Mouse (Mus musculus): ENCODE measurements around the gene Cdca3. TPM values are rescaled to one million over a fixed set of nuclear protein-coding genes. Genes with fewer than 3 reads are reported as not detected.

The Cdca3 gene
- polyA plus RNA-seq, 1 experiment = 148 TPM

DNA sequence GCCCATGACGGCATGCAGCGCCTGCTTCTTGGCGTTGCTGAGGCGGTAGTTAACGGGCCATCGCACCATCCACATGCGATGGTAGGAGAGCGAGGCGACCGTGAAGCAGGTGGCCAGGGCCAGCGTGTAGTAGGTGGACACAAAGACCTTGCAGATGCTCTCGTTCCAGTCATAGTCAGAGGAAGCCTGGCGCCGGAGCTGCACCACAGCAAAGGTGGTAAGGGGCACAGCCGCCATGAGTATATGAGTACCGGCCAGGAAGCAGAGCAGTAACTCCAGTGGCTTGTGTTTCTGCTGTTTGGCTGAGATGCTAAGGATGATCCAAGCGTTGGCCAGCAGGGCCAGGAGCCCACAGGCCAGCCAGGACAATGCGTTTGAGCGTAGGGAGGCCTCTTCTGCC, 31.9 kb downstream of the Cdca3 start:
- 89% methylated on average over 19 of the region's 19 CpGs for WGBS
- Histone ChIP-seq H3K4me1 (ENCODE audit: control insufficient read depth, insufficient read depth, low read length) (no peaks in the 10 kb centered on the region; the same call in 1 of the 2 replicates), H3K27ac (ENCODE audit: control insufficient read depth, insufficient read depth, low read depth, low read length, poor library complexity) (no peak overlapping the region), H3K4me3 (replicated peaks; ENCODE audit: control insufficient read depth, low read depth, low read length) (no peak overlapping the region)
- TF ChIP-seq POLR2A (IDR thresholded peaks at IDR 0.05; ENCODE audit: borderline replicate concordance, control insufficient read depth, low read depth, low read length) = no peak
- no peak for TF ChIP-seq CTCF (IDR thresholded peaks at IDR 0.05; ENCODE audit: control insufficient read depth, insufficient read depth, low read length)

- TF ChIP-seq POLR2A (IDR thresholded peaks at IDR 0.05; ENCODE audit: borderline replicate concordance, control insufficient read depth, low read depth, low read length) (no peak), CTCF (IDR thresholded peaks at IDR 0.05; ENCODE audit: control insufficient read depth, insufficient read depth, low read length) (no peak)
- no peak overlapping the region for H3K4me3 ChIP-seq (replicated peaks; ENCODE audit: control insufficient read depth, low read depth, low read length)
- no peak overlapping the region for H3K27ac ChIP-seq (ENCODE audit: control insufficient read depth, insufficient read depth, low read depth, low read length, poor library complexity)
- WGBS = 61% methylated on average over 3 of the region's 3 CpGs
- no peaks in the 10 kb centered on the region; the same call in 1 of the 2 replicates for H3K4me1 ChIP-seq (ENCODE audit: control insufficient read depth, insufficient read depth, low read length)
Observed at GRCm38 (mm10) chr6:124861802-124862201, 32.5 kb downstream of the Cdca3 start.

DNA sequence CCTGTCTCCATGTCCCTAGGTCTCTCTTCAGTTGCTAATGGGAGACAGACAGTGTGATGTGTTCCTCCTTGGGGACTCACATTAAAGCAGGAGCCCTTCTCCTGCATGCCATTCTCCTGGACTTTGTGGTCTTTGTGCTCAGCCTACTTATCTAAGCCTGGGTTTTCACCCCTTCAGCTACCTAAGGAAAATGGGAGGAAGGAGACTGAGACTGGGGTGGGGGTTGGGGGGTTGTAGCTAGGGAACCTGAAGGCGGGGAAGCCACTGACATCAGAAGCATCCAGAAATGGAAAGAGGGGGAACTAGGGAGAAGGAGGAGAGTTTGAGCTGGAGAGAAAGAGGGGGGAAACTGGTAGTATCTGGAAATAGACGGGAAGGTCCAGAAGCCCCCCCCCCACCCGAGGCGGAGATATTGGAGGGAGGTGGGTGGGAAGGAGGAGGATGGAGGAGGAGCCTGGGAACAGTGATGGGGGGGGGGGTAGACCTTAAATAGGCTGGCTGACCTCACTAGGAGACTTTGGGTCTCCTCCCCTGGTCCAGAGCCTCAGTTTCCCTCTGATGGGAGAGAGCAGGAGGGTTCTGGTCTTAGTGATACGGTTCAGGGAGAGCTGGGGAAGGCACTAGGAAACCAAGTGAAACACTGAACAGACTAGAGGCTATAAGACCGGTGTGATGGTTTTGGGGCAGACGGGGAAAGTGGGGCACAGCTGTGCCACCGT, 33.2 kb downstream of the Cdca3 start:
- no peaks in the 10 kb centered on the region; the same call in 1 of the 2 replicates for H3K4me1 ChIP-seq (ENCODE audit: control insufficient read depth, insufficient read depth, low read length)
- H3K4me3 ChIP-seq (replicated peaks; ENCODE audit: control insufficient read depth, low read depth, low read length) = no peak overlapping the region
- 20% methylated on average over 8 of the region's 8 CpGs for WGBS
- no peak for TF ChIP-seq CTCF (IDR thresholded peaks at IDR 0.05; ENCODE audit: control insufficient read depth, insufficient read depth, low read length)
- no peak for TF ChIP-seq POLR2A (IDR thresholded peaks at IDR 0.05; ENCODE audit: borderline replicate concordance, control insufficient read depth, low read depth, low read length)
- no peak overlapping the region for H3K27ac ChIP-seq (ENCODE audit: control insufficient read depth, insufficient read depth, low read depth, low read length, poor library complexity)

- WGBS = 2% methylated on average over 16 of the region's 16 CpGs
- TF ChIP-seq POLR2A (IDR thresholded peaks at IDR 0.05; ENCODE audit: borderline replicate concordance, control insufficient read depth, low read depth, low read length) = no peak
- no peak for TF ChIP-seq CTCF (IDR thresholded peaks at IDR 0.05; ENCODE audit: control insufficient read depth, insufficient read depth, low read length)
- Histone ChIP-seq H3K4me3 (replicated peaks; ENCODE audit: control insufficient read depth, low read depth, low read length) (no peak overlapping the region), H3K4me1 (ENCODE audit: control insufficient read depth, insufficient read depth, low read length) (no peaks in the 10 kb centered on the region; the same call in 1 of the 2 replicates), H3K27ac (ENCODE audit: control insufficient read depth, insufficient read depth, low read depth, low read length, poor library complexity) (no peak overlapping the region)
Observed at GRCm38 (mm10) chr6:124863125-124863657, 33.8 kb downstream of the Cdca3 start.

- no peak within 1 kb of the TSS for H3K27ac ChIP-seq (ENCODE audit: control insufficient read depth, insufficient read depth, low read depth, low read length, poor library complexity)
- no peaks in the 10 kb centered on the region; the same call in 1 of the 2 replicates for H3K4me1 ChIP-seq (ENCODE audit: control insufficient read depth, insufficient read depth, low read length)
- WGBS = 2% methylated on average over 43 of the region's 43 CpGs
- H3K4me3 ChIP-seq (replicated peaks; ENCODE audit: control insufficient read depth, low read depth, low read length) = no peak within 1 kb of the TSS
- TF ChIP-seq CTCF (IDR thresholded peaks at IDR 0.05; ENCODE audit: control insufficient read depth, insufficient read depth, low read length) = no peak
- no peak for TF ChIP-seq POLR2A (IDR thresholded peaks at IDR 0.05; ENCODE audit: borderline replicate concordance, control insufficient read depth, low read depth, low read length)
Observed at GRCm38 (mm10) chr6:124863658-124864298, 34.4 kb downstream of the Cdca3 start, which contains the start of gene Gpr162. Gene Gpr162, minus strand, starts transcription at chr6:124863983.

- TF ChIP-seq CTCF (IDR thresholded peaks at IDR 0.05; ENCODE audit: control insufficient read depth, insufficient read depth, low read length) (no peak), POLR2A (IDR thresholded peaks at IDR 0.05; ENCODE audit: borderline replicate concordance, control insufficient read depth, low read depth, low read length) (no peak)
- H3K27ac ChIP-seq (ENCODE audit: control insufficient read depth, insufficient read depth, low read depth, low read length, poor library complexity) = no peak overlapping the region
- 85% methylated on average over 18 of the region's 18 CpGs for WGBS
Observed at GRCm38 (mm10) chr6:124865766-124866362, 36.5 kb downstream of the Cdca3 start.

DNA sequence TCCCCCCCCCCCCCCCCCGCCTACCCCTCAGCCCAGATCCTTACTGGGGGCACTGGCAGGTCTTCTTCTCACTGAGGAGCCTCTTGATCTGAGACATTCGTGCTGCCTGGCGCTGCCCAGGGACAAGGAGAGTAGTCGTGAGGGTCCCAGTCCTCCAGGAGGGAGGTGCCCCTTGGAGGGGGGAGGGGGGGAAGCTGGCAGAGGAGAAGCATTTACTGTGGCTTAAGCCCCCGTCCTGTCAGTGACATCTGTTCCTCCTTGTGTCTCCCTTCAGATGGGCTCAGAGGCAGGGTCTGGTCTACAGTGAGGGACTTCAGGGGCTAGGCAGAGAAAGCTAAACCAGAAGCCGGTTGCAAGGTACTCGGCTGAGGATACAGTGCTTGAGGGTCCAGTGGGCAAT, 37.2 kb downstream of the Cdca3 start:
- Histone ChIP-seq H3K27ac (ENCODE audit: control insufficient read depth, insufficient read depth, low read depth, low read length, poor library complexity) (no peak overlapping the region), H3K4me3 (replicated peaks; ENCODE audit: control insufficient read depth, low read depth, low read length) (no peak overlapping the region), H3K4me1 (ENCODE audit: control insufficient read depth, insufficient read depth, low read length) (no peaks in the 10 kb centered on the region; the same call in 1 of the 2 replicates)
- TF ChIP-seq CTCF (IDR thresholded peaks at IDR 0.05; ENCODE audit: control insufficient read depth, insufficient read depth, low read length) (no peak), POLR2A (IDR thresholded peaks at IDR 0.05; ENCODE audit: borderline replicate concordance, control insufficient read depth, low read depth, low read length) (no peak)
- 78% methylated on average over 7 of the region's 7 CpGs for WGBS

More at GRCm38 (mm10) chr6:124865766-124866362, 36.5 kb downstream of the Cdca3 start:
- no peaks in the 10 kb centered on the region; the same call in 1 of the 2 replicates for H3K4me1 ChIP-seq (ENCODE audit: control insufficient read depth, insufficient read depth, low read length)
- H3K4me3 ChIP-seq (replicated peaks; ENCODE audit: control insufficient read depth, low read depth, low read length) = no peak overlapping the region

DNA sequence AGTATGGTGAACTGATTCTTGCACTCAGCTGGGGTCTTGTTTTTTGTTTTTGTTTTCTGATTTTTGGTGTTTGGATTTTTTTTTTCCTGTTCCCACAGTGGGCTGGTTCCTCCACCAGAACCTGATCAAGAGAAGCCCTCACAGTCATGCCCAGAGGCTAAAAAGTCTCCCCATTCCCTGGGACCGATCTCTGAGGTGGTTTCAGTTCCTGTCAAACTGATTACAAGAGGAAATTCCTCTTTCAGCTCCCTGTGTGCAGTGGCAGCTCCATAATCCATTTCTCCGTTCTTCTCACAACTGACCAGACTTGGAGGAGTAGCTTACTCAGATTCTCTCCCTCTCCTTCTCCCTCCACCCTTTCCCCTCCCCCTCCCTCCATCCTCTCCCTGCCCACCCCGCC, 45.0 kb downstream of the Cdca3 start:
- H3K27ac ChIP-seq (ENCODE audit: control insufficient read depth, insufficient read depth, low read depth, low read length, poor library complexity) = no peak overlapping the region
- TF ChIP-seq CTCF (IDR thresholded peaks at IDR 0.05; ENCODE audit: control insufficient read depth, insufficient read depth, low read length) (no peak), POLR2A (IDR thresholded peaks at IDR 0.05; ENCODE audit: borderline replicate concordance, control insufficient read depth, low read depth, low read length) (no peak)
- 23% methylated on average over 3 of the region's 3 CpGs for WGBS
- no peak overlapping the region for H3K4me3 ChIP-seq (replicated peaks; ENCODE audit: control insufficient read depth, low read depth, low read length)
- H3K4me1 ChIP-seq (ENCODE audit: control insufficient read depth, insufficient read depth, low read length) = no peaks in the 10 kb centered on the region
